Mouse (Mus musculus) left cerebral cortex, postnatal 14 days (tissue): ENCODE measurements around the gene Supt20. TPM values are rescaled to one million over a fixed set of nuclear protein-coding genes. Genes with fewer than 3 reads are reported as not detected.

Source experiments
- total RNA-seq, 2 experiments: library from RNA; stranded (reverse); gene quantifications; 2 replicates each; pipeline ENCODE4 v1.2.3; 2021

The Supt20 gene
- total RNA-seq, 2 experiments from 2014 or later, result 37.6 to 43.5 TPM

Other genes starting within 250 kb of the Supt20 start
- gene Gm21958, start 21.5 kb downstream of the Supt20 start, total RNA-seq, result not detected
- 10 to 100 TPM; 24.4 to 33.0 TPM for gene Exosc8, start 42.6 kb downstream of the Supt20 start, total RNA-seq
- gene Alg5, start 42.7 kb downstream of the Supt20 start, total RNA-seq, result 10 to 100 TPM; 20.2 to 21.0 TPM
- 1 to 10 TPM; 6.1 to 6.2 TPM for gene Smad9, start 62.8 kb downstream of the Supt20 start, total RNA-seq
- 10 to 100 TPM; 52.8 to 53.6 TPM for gene Rfxap, start 115.0 kb downstream of the Supt20 start, total RNA-seq
- gene Sertm1, start 223.1 kb downstream of the Supt20 start, total RNA-seq, result 10 to 100 TPM; 29.0 to 39.8 TPM